Mouse (Mus musculus) liver, embryonic 13.5 days (tissue): Measurements from ENCODE around the gene Anp32a. TPM values are rescaled to one million over a fixed set of nuclear protein-coding genes. Genes with fewer than 3 reads are reported as not detected.

ENCODE experiments used
- ATAC-seq: fragments of 200-750 bp; cut with Nextera tagmentation; 2 replicates; pipeline ENCODE4 v1.8.0; 2017; ENCODE audit warnings: low read depth, mild to moderate bottlenecking, moderate number of reproducible peaks, moderate library complexity
- DNase-seq: peaks from one replicate; pipeline ENCODE4 v3.0.0; 2022
- H3K27ac ChIP-seq: fragments of 300-500 bp; sonication (generic); 2 replicates; pipeline ENCODE4 v1.5.1; 2015; ENCODE audit warnings: moderate library complexity, mild to moderate bottlenecking, inconsistent platforms
- H3K27me3 ChIP-seq: fragments of 300-500 bp; sonication (generic); 2 replicates; pipeline ENCODE4 v1.6.1; 2015; ENCODE audit warnings: mild to moderate bottlenecking, inconsistent platforms
- H3K36me3 ChIP-seq: fragments of 300-500 bp; sonication (generic); 2 replicates; pipeline ENCODE4 v1.6.1; 2015; ENCODE audit warnings: mild to moderate bottlenecking, inconsistent platforms
- H3K4me1 ChIP-seq: fragments of 300-500 bp; sonication (generic); replicated peaks from 2 replicates; pipeline ENCODE4 v1.6.1; 2015; ENCODE audit warnings: inconsistent platforms
- H3K4me2 ChIP-seq: fragments of 300-500 bp; sonication (generic); 2 replicates; pipeline ENCODE4 v1.6.1; 2015; ENCODE audit warnings: inconsistent platforms, mild to moderate bottlenecking, moderate library complexity
- H3K4me3 ChIP-seq: fragments of 300-500 bp; sonication (generic); replicated peaks from 2 replicates; pipeline ENCODE4 v1.5.1; 2015; ENCODE audit warnings: mild to moderate bottlenecking, inconsistent platforms
- H3K9ac ChIP-seq: fragments of 300-500 bp; sonication (generic); 2 replicates; pipeline ENCODE4 v1.6.1; 2015; ENCODE audit warnings: mild to moderate bottlenecking, inconsistent platforms
- H3K9me3 ChIP-seq: fragments of 300-500 bp; sonication (generic); replicated peaks from 2 replicates; pipeline ENCODE4 v1.6.1; 2016; ENCODE audit warnings: inconsistent platforms
- WGBS: fragments of 180-500 bp; shearing (Covaris S2); methylation state at CpG from one replicate; pipeline ENCODE4 v1.1.7; 2015; ENCODE audit not compliant: insufficient replicate concordance; 5-methylcytosine and 5-hydroxymethylcytosine counted together
- polyA plus RNA-seq: library from polyadenylated mRNA; unstranded; fragments of >200 nt; fragmentation: Nextera tagmentation; extraction: Ambion mirVana; gene quantifications from 2 replicates; pipeline ENCODE4 v1.2.1, GENCODE M21; 2015

Anp32a gene
- polyA plus RNA-seq, 1 experiment from 2014 or later = 102 TPM

DNA sequence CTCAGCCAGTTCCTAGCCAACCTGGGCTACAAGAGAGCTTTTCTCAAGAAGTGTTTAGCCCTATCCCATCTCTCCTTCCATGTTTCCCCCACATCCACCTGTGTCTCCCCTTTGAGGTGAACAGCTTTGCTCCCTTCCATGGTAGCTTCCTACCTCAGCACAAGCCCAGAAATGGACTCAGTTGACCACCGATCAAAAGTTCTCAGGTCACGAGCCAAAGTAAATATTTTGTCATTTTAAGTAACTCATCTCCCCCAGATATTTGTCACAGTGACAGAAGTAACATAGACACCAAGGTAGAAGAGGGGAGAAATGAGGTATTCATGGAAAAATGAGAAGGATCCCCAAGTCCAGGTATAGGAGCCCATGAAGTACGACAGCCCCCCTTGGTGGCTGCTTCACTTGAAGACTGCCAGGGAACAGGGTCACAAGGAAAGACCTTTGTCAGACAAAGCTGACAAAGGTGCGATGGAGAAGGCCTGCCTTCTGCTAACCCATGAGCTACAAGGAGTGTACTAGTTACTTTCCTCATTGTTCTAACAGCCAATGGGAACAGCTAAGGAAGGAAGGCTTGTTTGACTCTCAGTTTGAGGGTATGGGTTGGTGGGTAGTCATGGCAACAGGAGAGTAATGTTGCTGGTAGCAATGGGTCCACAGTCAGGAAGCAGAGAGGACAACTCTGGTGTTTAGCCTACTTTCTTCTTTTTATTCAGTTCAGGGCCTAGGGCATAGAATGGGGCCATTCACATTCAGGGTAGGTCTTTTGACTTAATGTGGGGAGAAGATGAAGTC is 44.8 kb downstream of the Anp32a start:
- no peak overlapping the region for H3K4me3 ChIP-seq
- WGBS = 77% methylated on average over 4 of the region's 4 CpGs
- ATAC-seq = no peak

DNA sequence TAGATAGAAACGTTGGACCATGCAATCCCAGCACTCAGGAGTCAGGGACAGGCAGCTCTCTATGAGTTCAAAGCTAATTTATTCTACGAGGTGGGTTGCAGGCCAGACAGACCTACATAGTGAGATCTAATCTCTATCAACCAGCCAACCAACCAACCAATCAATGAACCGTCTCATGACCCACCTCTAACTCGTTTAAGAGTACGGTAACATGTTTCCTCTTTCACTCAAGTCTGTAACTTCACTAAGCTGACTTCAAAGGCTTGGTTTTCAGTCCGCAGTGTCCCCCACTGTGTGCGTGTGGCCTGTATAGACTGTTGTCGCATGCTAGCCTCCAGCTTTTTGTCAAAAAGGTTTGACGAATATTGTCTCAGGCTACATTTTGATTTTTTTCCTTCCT is 48.6 kb downstream of the Anp32a start:
- Histone ChIP-seq H3K27me3 (no peaks in the 10 kb centered on the region), H3K4me1 (peaks cover 14% of the 10 kb centered on the region), H3K9me3 (no peaks in the 10 kb centered on the region), H3K9ac (no peak overlapping the region), H3K4me2 (no peak overlapping the region), H3K36me3 (no peaks in the 10 kb centered on the region), H3K27ac (no peak overlapping the region), H3K4me3 (no peak overlapping the region)
- 53% methylated on average over 9 of the region's 9 CpGs for WGBS
- DNase-seq (no peak), ATAC-seq (no peak)

More for the DNA sequence above, 44.8 kb downstream of the Anp32a start:
- no peak for DNase-seq
- no peaks in the 10 kb centered on the region for H3K27me3 ChIP-seq
- no peak overlapping the region for H3K4me2 ChIP-seq
- H3K9me3 ChIP-seq = no peaks in the 10 kb centered on the region
- H3K9ac ChIP-seq = no peak overlapping the region
- H3K36me3 ChIP-seq = no peaks in the 10 kb centered on the region
- peaks cover 26% of the 10 kb centered on the region for H3K4me1 ChIP-seq
- H3K27ac ChIP-seq = no peak overlapping the region

DNA sequence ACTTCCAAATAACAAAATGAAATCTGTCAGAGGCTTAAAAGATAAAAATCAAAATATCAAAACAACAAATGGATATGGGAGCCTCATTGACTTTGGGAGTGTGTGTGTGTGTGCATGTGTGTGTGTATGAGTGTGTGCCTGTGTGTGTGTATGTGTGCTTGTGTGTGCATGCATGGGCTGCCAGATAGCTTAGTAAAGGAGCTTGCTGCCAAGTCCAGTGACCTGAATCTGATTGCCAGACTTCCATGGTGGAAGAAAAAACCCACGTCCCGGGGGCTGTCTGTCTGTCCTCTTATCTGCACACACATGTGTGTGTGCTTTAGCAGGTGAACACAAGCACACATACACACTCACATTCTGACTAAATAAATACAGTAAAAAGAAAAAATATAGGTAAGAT is 52.4 kb downstream of the Anp32a start:
- DNase-seq (no peak), ATAC-seq (no peak)
- Histone ChIP-seq H3K4me1 (no peaks in the 10 kb centered on the region), H3K9me3 (no peaks in the 10 kb centered on the region), H3K4me3 (no peak overlapping the region), H3K4me2 (no peak overlapping the region), H3K27me3 (no peaks in the 10 kb centered on the region), H3K27ac (no peak overlapping the region), H3K36me3 (no peaks in the 10 kb centered on the region), H3K9ac (no peak overlapping the region)
- WGBS = 10% methylated on average over 2 of the region's 2 CpGs

DNA sequence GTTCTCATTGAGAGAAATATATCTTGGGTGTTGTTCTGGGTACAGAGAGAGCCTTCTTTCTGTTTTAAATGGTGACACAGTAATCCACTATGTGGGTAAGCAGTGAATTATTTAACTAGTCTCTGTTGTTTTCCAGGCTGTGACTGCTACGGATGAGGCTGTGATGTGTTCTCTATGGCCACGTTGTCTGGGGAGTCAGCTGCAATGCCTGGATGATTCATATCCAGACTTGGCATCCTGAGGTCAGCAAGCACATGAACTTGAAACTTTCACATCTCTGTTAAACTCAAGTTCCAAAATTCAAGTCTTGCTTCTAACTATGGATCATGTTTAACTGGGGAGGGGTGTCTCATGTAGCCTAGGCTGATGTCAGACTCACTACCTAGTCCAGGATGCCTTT is 53.1 kb downstream of the Anp32a start:
- Histone ChIP-seq H3K9me3 (no peaks in the 10 kb centered on the region), H3K27me3 (no peaks in the 10 kb centered on the region), H3K4me2 (no peak overlapping the region), H3K9ac (no peak overlapping the region), H3K27ac (no peak overlapping the region), H3K4me3 (no peak overlapping the region), H3K36me3 (no peaks in the 10 kb centered on the region), H3K4me1 (no peaks in the 10 kb centered on the region)
- DNase-seq = no peak
- 63% methylated on average over 2 of the region's 2 CpGs for WGBS
- ATAC-seq = no peak

DNA sequence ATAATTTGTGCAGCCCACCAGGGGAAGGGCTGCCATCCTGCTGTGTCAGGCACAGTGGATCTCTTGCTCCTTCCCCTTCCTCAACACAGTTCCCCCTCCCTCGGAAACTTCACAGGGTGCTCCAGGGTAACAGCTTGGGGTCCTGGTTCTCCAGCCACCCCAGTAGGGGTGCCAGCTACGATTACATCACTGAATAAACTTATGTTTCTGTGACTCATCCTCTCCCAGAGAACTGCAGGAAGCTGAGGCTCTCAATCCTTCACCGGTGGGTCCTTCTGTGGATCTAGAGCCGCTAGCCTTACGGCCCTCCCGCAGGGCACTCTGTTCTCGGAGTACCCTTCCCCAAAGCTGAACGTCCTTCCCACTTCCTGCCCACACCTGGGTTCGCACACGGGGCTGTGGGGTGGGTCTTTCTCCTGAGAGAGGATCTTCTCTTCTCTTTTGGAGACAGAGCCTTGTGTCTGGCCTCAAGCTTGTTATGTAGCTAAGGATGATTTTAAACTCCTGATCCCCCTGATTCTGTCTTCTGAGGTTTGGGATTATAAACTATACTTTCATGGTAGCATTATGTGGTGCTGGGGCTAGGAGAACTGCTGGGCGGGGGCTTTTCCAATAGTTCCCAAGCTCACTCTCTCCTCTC is 59.6 kb downstream of the Anp32a start:
- H3K9ac ChIP-seq = no peak overlapping the region
- ATAC-seq (no peak), DNase-seq (no peak)
- no peak overlapping the region for H3K4me3 ChIP-seq
- no peaks in the 10 kb centered on the region for H3K9me3 ChIP-seq
- no peaks in the 10 kb centered on the region for H3K36me3 ChIP-seq
- WGBS = 34% methylated on average over 11 of the region's 11 CpGs
- H3K4me2 ChIP-seq = no peak overlapping the region
- no peak overlapping the region for H3K27ac ChIP-seq
- no peaks in the 10 kb centered on the region for H3K27me3 ChIP-seq
- H3K4me1 ChIP-seq = peaks cover 13% of the 10 kb centered on the region

DNA sequence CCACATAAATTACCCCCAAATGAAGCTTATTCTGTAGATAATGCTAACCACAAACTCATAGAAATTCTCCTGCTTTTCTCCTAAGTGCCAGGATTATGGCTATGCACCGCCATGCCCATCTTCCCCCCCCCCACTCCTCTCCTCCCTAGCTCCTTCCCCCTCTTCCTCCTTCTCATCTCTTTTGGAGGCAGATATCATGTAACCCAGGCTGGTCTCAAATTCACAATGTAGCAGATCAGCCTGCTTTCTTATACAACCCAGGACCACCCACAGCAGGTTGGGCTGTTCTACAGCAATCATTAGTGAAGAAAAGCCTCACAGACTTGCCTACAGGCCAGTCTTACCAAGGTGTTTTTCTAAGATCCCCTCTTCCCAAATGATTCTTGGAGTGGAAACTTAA is 60.5 kb downstream of the Anp32a start:
- no peaks in the 10 kb centered on the region for H3K9me3 ChIP-seq

DNA sequence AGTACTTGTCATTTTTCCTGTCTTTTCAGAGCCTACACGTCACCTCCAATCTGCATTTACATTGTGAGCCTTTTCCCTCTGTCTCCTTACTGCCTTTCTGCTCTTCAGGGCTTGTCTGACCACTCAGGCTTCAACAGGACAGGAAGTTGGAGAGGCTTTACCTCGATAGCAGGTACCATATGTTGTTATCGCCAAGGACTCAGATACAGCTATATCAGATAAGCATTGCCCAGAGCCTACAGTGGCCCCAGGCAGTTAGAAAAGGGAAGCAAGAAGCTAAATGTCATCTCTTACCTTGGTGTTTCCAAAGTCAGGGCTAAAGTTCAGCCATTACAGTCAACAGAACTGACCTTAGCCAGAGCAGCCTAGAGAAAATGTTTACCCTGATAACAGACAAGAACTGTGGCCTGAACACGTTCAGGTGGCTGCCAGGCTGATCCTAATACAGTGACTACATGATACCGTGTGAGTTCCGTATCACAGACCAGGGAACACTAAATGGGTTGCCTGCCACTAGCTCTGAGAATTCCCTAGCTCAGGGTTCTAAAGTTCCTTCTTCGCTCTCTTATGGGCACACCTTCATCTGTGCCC is 65.4 kb downstream of the Anp32a start:
- Histone ChIP-seq H3K27ac (peak overlapping the region; percentile 58), H3K4me3 (no peak overlapping the region), H3K27me3 (no peaks in the 10 kb centered on the region), H3K9ac (no peak overlapping the region), H3K9me3 (0 out of 2 replicates have a peak, but pooled peaks cover 5% of the 10 kb centered on the region), H3K4me1 (peaks cover 28% of the 10 kb centered on the region), H3K36me3 (no peaks in the 10 kb centered on the region), H3K4me2 (no peak overlapping the region)
- ATAC-seq (peak; percentile 83), DNase-seq (no peak)
- WGBS = 36% methylated on average over 7 of the region's 7 CpGs

More for the DNA sequence above, 60.5 kb downstream of the Anp32a start:
- 50% methylated on average over 1 of the region's 1 CpGs for WGBS
- Histone ChIP-seq H3K4me2 (no peak overlapping the region), H3K4me1 (peaks cover 22% of the 10 kb centered on the region), H3K27ac (no peak overlapping the region), H3K4me3 (no peak overlapping the region), H3K27me3 (no peaks in the 10 kb centered on the region), H3K36me3 (no peaks in the 10 kb centered on the region), H3K9ac (no peak overlapping the region)
- DNase-seq (no peak), ATAC-seq (no peak)

DNA sequence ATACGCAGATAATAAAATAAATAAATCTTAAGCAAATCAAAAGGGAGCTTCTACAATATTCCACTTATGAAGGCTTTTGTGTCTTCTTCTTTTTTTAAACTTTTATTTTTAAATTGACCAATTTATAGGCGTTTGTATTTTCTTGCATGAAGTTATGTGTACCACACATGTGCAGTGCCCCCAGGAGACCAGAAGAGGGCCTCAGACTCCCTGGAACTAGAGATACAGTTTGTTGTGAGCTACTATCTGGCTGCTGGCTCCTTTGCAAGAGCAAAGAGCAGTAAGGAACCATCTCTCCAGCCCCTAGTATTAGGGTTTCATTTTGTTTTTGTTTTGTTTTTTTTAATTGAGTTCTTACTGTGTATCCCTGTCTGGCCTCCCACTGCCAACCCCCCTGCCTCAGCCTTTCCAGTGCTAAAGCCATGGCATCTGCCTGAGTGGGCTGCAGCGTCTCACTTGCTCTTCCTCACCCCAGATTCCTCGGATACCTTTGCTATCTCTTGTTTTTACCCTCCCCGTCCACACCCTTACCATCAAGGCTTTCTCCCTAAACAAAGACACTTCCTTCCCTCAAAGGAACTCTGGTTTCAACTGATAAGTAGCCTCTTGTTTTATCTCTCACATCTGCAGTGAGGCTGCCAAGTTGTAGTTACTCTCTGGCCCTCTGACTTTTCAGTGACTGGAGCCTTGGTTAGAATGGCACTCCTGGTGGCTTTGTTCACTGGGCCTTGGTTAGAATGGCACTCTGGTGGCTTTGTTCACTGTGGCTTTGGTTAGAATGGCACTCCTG is 66.5 kb downstream of the Anp32a start:
- DNase-seq (no peak), ATAC-seq (peak; percentile 62)
- Histone ChIP-seq H3K27ac (peak overlapping the region; percentile 37), H3K36me3 (no peaks in the 10 kb centered on the region), H3K4me1 (peaks cover 31% of the 10 kb centered on the region), H3K9me3 (0 out of 2 replicates have a peak, but pooled peaks cover 5% of the 10 kb centered on the region), H3K4me3 (no peak overlapping the region), H3K9ac (no peak overlapping the region), H3K27me3 (no peaks in the 10 kb centered on the region), H3K4me2 (no peak overlapping the region)
- 38% methylated on average over 5 of the region's 5 CpGs for WGBS

DNA sequence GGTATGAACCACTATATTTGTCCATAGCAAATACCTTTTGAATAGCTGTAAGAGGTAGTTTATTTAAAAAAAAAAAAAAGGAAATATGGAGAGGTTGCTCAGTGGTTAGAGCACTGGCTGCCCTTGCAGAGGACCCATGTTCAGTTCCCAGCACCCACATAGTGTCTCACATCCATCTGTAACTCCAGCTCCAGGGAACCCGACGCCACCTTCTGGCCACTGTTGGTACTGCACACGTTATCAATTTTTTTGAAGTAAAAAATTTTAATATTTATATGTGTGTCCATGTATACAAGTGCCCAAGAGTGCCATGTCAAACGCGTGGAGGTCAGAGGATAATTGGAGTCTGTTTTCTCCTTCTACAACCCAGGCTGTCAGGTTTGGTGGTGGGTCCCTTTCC is 77.6 kb downstream of the Anp32a start:
- 49% methylated on average over 5 of the region's 5 CpGs for WGBS
- ATAC-seq = no peak

DNA sequence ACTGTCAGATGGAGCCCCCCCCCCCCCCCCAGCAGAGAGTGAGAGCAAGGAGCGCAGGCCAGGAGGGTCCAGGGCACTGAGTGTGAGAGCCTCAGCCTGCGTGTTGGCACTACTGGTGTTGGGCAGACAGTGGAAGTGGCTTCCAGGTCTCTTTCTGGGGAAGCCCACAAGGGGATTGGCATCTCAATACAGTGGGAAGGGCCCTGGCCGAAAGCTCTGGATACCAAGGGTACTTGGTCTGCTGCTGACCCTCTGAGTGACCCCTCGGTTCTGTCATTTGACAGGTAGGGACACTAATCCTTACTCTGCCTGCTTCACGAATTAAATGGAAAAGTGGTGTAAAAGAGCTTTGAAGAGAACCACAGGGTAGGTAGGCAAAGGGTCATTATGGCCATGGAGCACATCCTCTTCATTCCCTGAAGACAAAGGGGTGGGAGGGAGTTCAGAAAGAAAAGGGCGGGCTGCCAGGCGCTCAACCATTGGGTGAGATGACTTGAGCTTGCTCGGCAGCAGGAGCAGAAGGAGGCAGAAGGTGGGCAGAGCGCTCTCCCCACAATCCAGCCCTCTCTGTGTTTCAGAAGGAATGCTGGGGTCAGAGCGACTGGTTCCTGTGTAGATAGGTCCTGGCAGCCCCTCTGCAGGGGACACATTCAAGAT is 79.3 kb downstream of the Anp32a start:
- peaks cover 3% of the 10 kb centered on the region for H3K9me3 ChIP-seq
- H3K27me3 ChIP-seq = no peaks in the 10 kb centered on the region
- no peaks in the 10 kb centered on the region for H3K36me3 ChIP-seq
- peak overlapping the region; percentile 45; the same call in 1 of the 2 replicates for H3K9ac ChIP-seq
- H3K27ac ChIP-seq = peak overlapping the region; percentile 30
- peak overlapping the region; percentile 47 for H3K4me3 ChIP-seq
- DNase-seq = no peak
- no peak for ATAC-seq
- WGBS = 53% methylated on average over 9 of the region's 10 CpGs
- H3K4me1 ChIP-seq = peaks cover 26% of the 10 kb centered on the region
- H3K4me2 ChIP-seq = peak overlapping the region; percentile 68

More for the DNA sequence above, 77.6 kb downstream of the Anp32a start:
- H3K9me3 ChIP-seq = peaks cover 3% of the 10 kb centered on the region
- no peaks in the 10 kb centered on the region for H3K36me3 ChIP-seq
- H3K27me3 ChIP-seq = no peaks in the 10 kb centered on the region
- no peak overlapping the region for H3K9ac ChIP-seq
- H3K27ac ChIP-seq = no peak overlapping the region
- no peak for DNase-seq
- no peak overlapping the region for H3K4me2 ChIP-seq
- peaks cover 35% of the 10 kb centered on the region for H3K4me1 ChIP-seq
- H3K4me3 ChIP-seq = no peak overlapping the region
